Mouse (Mus musculus): Measurements from ENCODE around the gene Yy1.

DNA sequence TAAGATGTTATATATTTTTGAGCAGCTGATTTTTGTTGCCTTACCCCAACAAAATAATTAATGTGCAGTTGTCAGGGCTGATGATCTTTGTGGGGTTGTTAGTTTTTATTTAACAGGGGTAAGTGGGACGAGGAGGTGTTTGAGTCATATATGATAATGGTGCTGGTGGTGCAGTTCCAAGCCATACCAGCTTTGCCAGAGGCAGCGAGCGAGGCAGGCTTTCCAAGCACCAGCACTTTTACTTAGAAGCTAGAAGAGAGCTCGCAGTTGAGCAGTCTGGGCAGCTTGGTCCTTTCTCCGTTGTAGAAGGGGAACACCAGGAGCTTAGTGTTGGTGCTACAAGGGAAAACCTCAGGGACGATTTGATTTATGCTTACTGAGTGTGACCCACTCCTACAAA, 19.7 kb downstream of the Yy1 start:
- TF ChIP-seq CTCF (IDR thresholded peaks at IDR 0.05; ENCODE audit: control insufficient read depth, insufficient read depth, insufficient replicate concordance, low read depth, low read length) (no peak), POLR2A (IDR thresholded peaks at IDR 0.05; ENCODE audit: control insufficient read depth, low read depth, low read length) (no peak)
